Mouse (Mus musculus) retina, embryonic 14.5 days (tissue): ENCODE results near the gene Eomes.

Source experiments
- DNase-seq: peaks from one replicate; pipeline ENCODE4 v3.0.0-alpha.2; 2015; ENCODE audit warnings: low spot score

The Eomes gene

DNA sequence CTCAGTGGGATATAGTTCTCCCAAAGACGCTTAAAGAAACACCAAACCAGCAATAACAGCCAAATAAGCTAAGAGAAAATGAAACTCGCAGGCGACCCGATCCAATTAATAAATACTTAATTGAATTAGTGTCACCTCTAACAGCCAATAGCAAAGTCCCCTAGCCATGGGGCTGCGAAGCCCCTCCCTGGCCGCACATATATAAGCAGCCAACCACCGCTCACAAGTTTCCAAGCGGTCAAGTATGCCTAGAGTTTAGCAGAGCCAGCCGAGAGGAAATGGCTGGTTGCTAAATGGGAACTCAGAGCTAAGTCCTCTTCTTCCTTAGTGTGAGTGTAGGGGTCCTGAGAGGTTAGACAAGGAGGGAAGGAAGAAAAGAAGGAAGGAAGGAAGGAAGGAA, at the start of gene Eomes:
TSS of gene Eomes (plus strand) at position 252 of the 400 bp plus-strand sequence.
- peak; percentile 37 for DNase-seq

DNA sequence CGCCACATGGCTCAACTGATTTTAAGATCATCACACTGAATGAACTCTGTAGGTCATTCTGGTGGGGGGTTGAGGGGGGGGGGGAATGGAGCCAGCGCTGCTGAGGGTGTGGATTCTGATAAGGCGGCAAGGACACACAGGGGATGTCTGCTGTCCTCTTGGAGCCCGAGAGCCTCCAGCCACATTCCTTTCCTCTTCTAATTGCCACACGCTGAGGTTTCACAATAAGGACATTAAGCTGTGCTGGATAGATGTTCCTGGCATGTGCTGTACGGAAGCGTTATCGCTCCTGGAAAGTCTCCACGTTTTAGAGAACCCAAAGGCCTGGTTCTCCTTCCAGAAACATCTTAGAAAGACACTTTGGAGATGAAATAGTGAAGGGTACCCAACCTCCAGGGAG, 33.2 kb upstream of the Eomes start:
- peak; percentile 30 for DNase-seq

DNA sequence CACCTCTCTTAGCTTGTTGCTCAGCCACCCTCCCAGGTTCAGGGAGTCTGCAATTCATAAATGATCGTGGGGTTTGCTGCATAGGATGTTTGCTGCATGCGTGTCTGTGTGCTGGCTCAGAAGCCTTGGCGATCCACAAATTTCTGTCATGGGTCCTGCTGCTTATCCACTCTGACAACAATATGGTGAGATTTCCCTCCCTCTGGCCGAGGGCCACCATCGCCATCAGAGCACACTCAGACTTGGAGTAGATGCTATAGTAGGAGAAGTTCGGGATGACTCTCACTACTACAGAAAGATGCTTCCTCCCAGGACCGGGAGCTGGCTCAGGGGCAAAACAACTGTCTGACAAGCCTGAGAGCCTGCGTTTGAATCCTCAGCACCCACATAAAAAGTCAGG, 28.7 kb upstream of the Eomes start:
- DNase-seq: no peak

DNA sequence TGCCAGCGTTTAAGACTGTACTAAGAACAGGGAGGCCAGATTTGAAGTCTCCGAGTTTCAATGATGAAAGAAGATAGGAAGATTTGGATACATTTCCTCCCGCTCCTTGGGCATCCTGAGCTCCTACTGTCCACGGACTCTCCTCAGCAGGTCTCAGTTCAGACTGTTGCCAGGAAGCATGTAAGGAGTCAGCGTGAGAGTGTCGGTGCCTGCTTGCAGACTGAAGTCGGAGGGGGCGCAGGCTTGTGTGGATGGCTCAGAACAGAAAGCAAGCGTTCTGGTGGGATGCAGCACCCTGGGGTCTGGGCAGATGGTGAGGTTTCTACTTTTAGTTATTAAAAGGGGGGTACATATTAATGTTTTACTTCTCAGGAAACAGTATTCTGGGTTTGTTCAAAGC, 24.6 kb upstream of the Eomes start:
- no peak for DNase-seq

DNA sequence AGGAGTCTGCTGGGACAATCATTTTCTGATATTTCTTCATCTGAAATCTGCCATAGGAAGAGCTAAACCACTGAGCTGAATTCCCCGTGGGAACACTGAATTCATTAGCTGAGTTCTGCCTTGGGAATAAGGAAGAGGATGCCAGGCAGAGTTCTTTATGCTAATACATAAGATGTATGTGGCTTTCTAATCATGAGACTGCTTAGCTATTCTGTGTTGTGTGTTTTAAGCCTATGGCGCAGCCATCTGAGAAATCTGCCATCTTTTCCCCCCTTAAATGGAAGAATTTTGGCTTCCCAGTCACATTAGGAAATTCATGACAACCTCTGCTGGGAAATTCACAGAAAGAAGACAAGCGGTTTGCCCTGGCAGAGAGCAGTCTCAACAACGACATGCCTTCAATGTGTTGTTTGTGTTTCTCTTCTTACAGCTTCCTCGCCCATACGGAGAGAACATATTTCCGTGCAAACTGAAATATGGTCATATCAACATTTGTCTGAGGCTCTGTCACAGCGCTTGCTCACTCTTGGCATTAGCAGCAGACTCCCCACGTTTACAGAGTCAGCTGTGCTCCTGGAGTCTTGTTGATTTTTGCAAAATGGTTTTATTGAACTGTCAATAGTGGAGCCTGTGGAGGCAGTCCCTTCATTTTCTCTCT, 22.7 kb upstream of the Eomes start:
- no peak for DNase-seq

DNA sequence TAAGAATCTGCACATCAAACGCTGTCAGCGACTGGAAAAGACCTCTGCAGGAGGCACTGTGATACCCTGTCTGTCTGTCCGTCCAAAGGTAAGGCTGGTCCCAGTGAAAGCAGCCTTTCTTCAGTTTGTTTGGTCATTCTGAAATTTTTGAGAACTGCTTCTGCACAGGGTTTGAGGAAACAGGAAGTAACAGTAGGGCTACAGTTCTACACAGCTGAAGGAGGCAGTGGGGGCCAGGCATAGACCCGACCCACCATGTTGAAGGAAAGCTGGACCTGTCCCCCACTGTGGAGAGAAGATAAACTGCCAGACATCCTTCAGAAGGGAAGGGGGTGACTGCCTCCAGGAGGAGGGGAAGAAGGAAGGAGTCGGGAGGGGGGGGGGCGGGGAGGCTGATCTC, 21.6 kb upstream of the Eomes start:
- DNase-seq: no peak

DNA sequence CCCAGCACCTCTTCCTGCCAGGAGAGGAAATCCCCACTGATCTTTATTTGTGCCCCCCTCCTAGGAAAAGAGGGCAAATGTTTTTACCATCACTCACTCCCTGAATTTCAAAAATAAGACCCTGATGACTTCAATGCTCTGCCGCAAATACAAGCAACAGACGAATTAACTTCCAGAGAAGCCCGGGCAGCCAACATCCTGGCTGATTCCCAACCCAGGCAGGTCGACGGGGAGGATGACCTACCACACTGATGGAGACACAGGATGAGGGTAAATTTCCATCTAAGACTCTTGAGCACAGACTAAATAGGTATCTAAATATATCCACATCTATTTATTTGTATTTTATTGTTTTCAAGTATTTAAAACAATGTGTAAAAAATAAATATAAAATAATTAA, 20.0 kb upstream of the Eomes start:
- DNase-seq: no peak

DNA sequence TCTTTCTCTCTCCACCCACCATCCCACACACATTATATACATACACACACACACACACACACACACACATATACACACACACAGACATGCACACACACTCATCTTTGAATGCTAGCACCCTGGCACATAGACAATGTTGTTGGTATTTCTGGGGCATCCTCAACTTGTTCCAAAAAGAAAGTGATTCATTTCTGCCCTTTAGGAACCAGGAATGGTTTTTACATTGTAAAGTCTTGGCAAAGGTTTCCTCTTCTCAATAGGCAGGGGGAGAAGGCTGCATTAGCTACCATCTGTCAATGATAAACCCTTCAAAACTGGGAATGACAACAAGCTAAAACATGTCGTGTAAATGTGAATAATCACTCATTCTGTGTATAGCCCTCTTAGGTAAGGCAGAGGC, 14.0 kb upstream of the Eomes start:
- DNase-seq: no peak

DNA sequence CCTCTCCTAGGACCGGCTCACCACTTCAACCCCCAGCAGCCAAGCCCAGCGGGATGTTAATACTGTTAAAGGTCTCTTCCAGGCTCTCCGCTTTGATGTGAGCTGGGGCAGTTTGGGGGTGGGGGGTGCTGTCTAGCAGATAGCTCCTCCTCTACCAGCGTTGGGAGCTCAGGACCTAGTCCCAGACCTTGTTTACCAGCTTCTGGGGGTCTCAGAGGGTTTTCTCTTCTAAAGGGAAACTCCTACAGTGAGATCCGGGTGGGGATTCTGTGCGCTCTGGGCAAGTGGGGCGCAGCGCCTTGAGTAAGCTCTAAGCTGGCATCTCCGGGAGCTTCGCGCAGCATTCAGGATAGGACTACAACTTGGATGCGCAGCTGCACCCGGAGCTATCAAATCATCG, 9.7 kb upstream of the Eomes start:
- no peak for DNase-seq

DNA sequence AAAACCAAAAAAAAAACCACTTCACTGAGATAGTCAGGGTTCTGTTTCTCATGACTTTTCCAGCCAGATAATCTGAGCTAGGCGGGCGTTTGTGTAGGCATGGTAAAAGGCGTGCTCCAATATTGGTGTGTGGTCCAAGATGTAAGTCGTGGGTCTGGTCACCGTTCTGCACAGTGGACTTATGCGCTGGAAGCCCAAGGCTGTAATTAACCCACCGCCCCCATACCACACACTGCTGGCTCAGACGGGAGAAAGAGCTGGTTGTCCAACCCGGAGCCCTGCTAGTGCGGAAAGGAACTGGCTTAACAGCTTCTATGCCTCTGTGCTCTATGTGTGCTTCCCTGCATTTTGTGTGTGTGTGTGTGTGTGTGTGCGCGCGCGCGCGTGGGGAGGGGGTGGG, 8.7 kb upstream of the Eomes start:
- no peak for DNase-seq

DNA sequence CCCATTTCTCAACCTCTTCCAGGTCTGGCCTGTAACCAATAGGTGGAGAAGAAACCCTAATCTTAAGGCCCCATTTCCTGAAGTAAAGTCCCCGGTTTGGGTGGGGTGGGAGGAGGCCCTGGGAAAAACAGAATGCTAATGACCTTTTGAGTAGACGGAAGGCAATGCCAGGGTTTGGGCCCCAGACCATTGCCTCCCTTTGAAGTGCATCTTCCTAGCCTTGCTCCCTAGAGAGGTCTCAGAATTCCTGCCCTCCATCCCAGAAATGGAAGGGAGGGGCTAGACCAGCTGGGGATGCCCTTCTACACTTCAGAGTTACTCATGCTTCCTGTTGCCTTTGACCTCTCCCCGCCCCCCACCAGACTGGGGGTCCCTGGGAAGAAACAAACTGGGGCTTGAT, 6.7 kb upstream of the Eomes start:
- DNase-seq: no peak

DNA sequence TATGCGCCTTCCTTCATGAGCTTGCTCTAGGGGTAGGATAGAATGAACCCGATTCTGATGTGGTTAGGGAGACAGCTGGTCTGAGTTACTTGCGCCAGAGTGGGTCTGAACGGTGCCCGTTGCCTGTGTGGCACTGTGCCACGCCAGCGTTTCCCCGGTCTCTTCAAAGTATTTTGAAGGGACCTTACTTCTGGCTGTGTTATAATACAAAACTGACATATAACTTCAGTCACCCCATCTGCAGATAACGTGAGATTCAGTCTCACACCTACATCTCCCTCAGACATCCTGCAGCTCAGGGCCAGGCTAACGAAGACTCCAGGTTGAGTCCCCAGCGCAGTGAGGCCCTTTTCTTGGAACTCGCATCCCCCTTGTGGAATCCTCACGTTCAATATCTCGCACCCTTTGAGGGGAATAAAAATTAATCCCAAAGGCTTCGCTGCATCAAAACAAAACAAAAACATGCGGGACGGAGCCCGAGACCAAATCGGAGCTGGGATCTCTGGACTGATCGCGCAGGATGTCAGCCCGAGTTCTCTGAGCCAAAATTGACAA, 1.7 kb upstream of the Eomes start:
- peak; percentile 51 for DNase-seq

DNA sequence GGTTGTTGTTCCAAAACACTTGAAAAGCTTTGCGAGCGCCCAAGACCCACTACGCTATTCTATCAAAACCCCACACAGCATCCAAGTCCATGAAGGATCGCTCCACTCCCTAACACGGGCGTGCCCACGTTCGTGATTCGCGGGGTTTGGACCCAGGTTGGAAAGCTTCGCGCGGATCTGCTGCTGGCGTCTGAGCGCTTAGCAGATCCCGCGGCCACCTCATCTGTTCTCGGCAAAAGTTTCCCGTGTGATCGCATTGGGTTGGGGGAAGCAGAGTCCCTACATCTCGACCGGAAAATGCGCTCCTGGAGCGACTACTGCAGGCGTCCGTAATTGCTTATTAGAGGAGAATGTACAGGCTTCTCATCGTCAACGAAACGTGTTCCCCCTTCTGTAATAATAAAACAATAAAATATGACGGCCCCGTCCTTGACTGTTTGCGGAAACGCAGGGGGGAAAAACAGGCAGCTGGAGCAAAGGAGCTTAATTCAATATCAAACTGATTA, 1.2 kb upstream of the Eomes start:
- DNase-seq: peak; percentile 63

DNA sequence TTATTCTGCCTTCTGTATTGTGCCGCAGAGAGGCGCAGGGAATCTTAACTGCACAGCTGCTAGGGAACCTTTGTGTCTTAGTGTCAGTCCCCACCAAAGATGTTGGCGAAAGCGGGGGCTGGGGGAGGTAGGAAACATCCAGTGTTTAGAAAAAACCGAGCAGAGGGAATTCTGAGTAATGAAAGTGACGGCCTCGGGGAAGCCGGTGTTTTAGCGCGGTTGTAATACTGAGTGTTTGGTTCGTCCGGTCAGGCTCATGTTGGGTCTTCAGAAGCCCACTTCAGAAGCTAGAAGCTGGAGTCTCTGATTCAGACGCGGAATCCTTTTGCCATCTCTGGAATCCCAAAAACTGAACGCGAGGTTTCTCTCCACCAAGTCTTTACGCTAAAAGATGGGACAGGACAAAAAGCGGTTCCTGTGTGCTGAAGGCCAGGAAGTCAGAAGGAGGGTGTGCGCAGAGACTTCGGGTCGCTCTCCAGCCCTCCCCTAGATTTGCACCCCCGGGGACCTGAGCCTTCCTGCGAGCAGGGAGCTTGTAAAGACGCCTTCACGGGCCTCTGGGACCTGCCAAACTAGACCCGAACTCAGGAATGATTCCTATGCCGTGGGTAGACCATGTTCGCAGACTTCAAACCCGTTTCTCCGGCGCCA, 606 bp upstream of the Eomes start:
- DNase-seq: no peak

DNA sequence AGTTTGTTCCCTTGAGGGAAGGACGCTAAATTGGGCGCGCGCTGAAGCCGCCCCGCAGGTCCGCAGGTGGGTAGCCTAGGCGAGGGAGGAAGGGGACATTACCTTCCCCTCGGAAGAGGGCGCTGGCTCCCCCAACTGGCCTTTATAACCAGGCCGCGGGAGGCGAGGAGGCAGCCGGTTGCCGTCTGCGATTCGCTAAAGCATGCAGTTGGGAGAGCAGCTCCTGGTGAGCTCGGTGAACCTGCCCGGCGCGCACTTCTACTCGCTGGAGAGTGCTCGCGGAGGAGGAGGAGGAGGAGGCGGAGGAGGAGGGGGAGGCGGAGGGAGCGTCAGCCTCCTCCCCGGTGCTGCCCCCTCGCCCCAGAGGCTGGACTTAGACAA, 436 bp downstream of the Eomes start:
- peak; percentile 59 for DNase-seq

DNA sequence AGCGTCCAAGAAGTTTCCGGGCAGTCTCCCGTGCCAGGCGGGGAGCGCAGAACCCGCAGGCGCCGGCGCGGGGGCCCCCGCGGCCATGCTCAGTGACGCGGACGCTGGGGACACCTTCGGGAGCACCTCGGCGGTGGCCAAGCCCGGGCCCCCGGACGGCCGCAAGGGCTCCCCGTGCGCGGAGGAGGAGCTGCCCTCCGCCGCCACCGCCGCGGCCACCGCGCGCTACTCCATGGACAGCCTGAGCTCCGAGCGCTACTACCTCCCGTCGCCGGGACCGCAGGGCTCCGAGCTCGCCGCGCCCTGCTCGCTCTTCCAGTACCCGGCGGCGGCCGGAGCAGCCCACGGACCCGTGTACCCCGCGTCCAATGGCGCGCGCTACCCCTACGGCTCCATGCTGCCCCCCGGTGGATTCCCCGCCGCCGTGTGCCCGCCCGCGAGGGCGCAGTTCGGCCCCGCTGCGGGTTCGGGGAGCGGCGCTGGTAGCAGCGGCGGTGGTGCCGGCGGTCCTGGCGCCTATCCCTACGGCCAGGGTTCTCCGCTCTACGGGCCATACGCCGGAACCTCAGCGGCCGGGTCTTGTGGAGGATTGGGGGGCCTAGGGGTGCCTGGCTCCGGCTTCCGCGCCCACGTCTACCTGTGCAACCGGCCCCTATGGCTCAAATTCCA, 961 bp downstream of the Eomes start:
- DNase-seq: peak; percentile 61

DNA sequence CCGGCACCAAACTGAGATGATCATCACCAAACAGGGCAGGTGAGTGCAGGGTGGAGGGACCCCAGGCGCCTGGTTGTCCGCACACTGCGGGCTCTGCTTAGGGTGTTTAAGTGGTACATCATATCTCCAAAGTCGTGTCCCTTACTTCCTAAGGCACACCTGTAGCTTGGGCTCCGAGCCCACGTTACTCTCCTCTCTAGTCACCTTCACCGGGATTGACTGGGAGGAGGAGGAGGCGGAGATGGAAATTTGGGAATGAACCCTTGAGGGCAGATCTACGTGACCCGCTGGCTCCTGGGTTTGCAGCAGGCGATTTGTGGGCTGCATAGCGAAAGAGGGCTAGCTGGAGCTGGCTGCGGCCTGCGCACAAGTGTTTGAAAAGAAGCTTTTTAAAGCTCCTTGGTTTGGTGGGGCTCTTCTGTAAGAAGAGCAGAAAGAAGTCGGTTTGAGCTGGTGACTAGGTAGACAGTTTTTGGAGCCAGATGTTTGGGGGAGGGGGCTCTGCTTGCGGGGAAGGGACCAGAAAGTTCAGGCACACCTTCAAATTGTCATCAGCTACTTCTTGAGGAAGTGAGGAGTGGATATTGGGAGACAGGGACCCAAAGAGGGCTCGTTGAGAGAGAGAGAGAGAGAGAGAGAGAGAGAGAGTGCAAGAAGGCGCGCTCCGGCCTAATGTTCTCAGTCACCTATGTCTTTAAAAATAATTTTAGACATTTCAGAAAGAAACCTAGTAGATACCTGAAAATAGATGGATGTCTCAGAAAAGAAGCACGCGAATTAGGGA, 1.7 kb downstream of the Eomes start:
- no peak for DNase-seq

DNA sequence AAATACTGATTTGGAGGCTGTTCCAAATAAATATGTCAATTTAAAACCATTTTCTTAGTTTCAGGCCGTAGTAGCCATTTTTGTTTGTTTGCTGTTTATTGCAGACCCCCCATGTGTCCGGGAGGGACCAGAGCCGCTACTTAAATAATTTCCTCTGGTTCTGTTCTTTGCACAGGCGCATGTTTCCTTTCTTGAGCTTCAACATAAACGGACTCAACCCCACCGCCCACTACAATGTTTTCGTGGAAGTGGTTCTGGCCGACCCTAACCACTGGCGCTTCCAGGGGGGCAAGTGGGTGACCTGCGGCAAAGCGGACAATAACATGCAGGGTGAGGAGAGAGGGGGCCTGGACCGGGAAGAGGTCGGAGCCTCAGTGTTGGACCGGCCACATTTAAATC, 2.3 kb downstream of the Eomes start:
- DNase-seq: no peak

DNA sequence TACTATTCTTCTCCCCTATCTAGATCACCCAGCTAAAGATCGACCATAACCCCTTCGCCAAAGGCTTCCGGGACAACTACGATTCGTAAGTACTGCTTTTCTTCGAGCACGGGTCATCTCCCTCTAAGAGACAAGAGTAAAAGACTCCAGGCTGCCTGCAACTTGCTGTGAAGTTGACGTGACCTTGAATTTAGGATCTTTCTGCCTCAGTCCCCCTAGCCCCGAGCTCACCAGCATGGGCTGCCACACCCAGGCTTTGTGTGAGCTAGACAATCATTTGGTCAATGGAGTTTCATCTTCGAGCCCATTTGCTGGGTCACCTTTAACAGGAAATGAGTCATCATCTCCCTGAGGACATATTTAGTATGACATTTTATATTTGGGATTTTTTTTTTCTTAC, 4.2 kb downstream of the Eomes start:
- DNase-seq: no peak

DNA sequence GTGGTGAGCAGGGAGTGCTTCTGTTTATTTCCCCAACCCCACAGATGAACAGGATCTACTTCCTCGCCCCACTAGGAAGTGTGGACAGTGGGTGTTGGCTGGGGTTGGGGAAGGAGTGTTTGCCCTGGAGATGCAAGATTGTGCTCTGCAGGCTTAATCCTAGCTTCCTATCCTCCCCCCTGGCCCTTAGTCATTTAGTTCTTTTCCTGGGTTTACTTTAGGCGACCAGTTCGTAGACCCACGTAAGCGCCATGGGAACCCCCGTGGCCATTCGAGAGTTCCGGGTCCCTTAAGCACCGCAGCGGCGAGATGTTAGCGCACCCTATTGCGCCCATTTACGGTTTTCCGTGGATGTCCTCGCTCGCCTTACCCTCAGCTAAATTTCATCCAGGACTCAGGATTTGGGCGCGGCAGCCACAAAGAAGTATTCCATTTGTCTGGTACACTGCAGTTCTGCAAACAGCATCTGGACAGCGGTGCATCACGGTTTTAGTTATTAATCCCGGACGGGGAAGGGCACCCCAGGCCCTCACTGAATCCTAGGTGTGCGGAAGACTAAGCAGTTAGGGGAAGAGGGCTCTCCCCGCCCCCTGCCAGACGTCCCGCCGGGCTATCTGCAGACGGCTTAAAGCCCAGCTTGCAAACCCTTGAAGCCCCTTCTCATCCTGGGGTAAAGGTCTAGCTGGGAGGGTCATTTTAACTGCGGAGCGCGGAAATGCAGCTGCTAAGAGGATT, 8.5 kb downstream of the Eomes start:
- DNase-seq: no peak

DNA sequence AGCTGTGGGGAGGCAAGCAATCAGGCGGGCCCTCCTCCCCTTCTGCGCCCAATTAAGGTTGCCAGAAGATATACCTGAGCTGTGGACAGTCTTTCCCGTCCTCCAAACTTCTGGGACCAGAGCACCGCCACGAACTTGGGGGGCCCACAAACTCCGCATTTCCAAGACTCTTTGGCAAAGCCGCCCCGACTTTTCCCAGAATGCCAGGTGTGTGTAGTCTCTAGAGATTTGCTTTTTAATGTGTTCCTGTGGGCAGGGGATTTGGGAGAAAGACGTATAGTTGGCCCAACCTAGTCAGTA, 9.0 kb downstream of the Eomes start:
- no peak for DNase-seq

DNA sequence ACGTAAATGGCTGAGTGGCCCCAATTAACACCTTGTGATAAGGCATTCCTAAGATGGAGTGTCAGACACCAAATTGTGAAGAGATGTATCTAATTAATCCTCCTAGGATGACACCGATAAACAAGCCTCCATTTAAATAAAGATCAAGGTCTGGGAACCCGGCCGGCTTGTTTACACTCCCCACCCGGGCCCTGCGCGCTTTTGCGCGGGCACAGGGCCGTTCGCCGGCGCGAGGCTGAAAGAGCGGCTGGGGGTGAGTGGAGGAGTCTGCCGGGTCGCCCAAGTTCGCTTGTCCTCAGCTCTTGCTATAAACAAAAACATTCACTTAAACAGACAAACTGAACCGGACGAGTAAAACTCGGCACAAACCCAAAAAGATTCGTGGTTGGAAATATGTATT, 9.6 kb downstream of the Eomes start:
- no peak for DNase-seq
